Mouse (Mus musculus) cerebellum, adult 9-11 months (tissue): Measurements from ENCODE around the gene Psmd3.
A peak's percentile ranks its signal among the peaks of the same experiment; 100 is the strongest.
"Not testable (repeated sequence)": the region's sequence is repeated elsewhere in the genome, so short reads cannot be mapped to it uniquely, and the experiment has no call there.

Experiments
- DNase-seq: peaks from one replicate; pipeline ENCODE4 v3.0.0; 2022

Gene Psmd3

DNA sequence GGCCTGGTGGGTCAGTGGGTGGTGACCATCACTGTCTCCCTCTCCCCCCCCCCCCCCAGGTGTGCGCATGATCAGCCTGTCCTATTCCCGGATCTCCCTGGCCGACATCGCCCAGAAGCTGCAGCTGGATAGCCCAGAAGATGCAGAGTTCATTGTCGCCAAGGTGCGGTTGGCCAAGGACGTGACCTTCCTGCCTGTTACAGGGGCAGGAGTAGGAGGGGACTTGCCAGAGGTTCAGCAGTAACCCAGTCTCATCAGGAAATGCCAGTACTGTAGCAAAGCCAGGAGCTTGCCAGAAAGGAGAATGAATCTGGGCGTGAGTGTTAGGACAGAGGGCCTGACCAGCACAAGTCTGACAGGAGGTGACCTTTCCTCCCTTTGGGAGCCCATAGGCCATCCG lies 11.4 kb downstream of the Psmd3 start:
- no peak for DNase-seq

DNA sequence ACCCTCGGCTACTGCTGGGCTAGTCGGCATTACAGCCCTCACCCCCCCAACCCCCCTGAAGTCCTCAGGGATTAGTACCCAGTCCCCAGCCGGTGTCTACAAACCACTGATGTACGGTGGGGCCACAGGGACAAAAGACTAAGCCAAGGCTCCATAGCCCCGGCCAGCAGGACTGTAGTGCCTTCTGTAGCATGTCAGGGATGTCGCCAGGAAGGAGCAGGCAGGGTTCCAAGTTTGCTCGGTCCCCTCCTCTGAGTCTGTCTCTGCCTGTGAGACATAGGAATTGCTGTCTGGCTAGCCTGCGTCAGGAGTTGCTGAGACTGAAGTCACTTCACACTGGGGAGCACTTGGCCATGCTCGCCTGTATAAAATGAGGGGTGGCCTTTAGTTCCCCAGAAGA lies 11.9 kb downstream of the Psmd3 start:
- DNase-seq, result no peak

DNA sequence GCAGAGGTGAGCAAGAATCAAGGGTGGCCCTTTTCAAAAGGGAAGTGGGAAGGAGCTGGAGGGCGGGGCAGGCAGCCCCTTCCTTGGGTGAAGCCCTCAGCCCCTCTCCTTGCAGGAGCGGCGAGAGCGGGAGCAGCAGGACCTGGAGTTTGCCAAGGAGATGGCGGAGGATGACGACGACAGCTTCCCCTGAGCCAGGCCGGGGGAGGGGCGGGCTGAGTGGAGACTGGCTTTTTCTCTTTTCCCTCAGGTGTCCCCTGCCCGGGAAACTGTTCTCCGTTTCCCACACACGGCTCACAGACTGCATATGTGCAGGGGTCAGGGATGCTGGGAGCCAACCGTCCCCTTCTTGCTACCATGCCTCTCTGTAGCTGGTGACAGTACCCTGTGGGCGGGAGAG lies 13.1 kb downstream of the Psmd3 start:
- no peak for DNase-seq

DNA sequence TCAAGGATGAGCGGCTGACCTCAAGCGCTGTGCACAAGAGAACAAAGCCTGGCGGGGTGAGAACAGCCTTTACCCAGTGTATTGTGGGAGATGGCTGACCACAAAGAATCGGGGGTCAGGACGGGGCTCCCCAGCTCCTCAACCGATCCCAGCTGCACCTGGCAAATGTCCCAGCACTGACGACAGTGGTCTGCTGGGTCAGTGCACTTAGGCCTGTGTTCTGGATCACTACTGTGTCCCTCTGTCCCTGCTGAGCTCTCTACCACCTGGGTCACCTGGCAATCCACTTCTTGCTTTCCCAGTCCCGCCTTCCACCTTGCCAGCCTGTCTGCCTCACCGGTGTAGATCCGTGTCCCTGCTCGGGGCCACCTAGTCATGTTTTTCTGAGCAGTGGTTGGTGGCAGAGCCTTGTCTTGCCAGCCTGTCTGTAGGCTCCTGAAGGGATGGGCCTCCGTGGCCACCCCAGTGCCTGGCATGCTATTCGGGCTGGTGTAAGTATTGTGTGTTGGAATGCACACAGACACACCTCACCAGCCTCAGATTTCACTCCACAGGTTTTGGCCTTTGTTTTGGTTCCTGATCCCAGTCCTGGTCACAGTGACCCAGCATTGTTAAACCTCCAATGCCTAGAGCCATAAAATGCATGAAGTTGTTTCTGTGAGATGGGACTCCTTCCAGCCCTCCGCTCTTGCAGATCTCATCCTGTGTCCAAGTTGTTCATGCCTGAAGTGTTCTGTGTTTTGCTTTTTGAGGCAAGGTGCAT lies 14.3 kb downstream of the Psmd3 start:
- peak; percentile 30 for DNase-seq

DNA sequence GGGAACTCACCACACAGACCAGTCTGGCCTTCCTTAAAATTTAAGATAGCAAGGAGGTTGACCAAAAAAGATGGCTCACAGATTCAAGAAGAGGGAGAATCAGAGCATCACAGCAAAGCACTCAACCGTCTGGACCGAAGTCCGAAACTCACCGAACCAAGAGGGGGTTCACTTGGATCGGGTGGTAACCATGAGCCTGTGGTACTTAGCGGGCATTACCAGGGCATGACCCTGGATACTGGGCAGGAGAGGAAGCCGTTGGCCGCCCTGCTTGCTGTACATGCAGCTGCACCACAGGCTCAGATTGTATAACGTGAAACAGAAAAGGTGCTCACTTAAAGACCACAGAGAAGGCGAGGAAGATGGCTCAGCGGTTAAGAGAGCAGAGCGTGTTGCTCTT lies 14.9 kb downstream of the Psmd3 start:
- no peak for DNase-seq

DNA sequence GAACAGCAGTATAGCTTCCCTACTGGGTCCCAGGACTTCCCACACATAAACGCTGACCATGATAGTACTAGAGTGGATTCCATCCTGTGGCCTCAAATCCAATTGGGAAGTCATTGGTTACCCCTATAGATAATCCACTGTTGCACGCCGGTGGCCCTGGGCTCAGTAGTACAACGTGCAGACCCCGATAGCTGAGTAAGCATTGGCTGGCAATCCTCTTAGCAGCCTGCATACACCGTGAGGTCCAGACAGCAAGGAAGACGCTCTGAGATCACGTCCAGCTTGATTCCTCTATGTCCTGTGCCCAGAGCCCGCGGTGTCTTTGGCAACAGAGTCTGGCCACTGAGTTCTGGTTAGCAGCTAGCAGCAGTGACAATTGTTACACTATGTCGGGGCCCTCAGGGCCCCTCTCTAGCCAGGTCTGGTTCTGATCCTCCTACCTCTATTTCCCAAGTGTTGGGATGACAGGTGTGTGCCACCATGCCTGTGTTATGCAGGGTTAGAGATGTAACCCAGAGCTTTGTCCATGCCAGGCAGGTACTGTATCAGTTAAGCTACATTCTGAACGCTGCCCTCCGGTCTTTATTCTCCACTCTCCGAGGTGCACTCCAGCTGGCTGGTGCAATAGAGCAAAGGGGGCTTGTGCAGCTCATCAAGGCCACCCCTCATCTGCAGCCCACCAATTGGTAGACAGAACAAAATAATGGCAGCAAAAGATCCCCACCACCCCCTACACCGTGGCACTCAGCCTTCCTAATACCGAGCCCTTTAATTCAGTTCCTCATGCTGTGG lies 16.7 kb downstream of the Psmd3 start:
- DNase-seq, result no peak

DNA sequence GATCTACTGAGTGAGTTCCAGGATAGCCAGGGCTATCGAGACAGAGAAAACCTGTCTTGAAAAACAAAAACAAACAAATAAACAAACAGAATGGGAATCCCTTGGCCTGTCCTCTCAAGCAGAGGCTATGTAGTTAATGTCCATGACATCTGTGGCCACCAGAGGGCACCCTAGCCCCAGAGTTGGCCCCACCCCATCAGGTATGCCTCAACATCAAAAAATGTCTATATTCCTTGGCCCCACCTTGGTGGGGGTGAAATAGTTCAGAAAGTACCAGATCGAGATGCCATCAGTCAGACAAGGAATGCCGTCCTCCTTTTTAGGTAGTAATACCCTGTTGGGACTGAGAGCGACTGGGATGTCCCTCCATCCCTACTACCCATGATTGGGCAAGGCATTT lies 17.6 kb downstream of the Psmd3 start:
- peak; percentile 76 for DNase-seq

DNA sequence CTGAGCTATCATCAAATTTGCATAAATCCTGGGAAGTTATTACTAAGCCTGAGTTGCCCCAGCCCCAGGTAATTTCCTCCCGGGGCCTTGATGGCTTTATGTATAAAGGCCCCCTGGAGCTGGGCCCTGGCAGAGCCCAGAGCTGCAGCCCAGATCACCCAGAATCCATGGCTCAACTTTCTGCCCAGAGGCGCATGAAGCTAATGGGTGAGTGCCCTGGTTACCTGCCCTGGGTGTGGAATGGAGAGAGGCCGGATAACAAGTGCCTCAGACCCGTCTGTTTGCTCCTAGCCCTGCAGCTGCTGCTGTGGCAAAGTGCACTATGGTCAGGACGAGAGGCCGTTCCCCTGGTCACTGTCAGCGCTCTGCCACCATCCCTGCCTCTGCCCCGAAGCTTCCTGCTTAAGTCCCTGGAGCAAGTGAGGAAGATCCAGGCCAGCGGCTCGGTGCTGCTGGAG lies 18.9 kb downstream of the Psmd3 start, which contains the start of gene Csf3:
TSS of gene Csf3 (plus strand) at position 51 of the 458 bp plus-strand sequence.
- DNase-seq, result no peak

DNA sequence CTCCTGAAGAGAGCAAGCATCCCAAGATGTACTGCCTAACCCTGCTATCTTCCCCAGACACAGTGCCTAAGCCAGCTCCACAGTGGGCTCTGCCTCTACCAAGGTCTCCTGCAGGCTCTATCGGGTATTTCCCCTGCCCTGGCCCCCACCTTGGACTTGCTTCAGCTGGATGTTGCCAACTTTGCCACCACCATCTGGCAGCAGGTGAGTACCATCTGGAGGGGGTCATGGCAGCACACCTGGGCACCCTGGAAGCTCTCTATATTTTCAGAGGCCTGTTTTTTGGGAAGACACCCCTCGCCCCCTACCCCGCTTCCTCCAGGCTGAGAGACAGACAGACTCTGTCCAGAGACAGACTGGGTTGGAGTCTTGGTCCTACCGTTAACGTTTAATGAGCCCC lies 20.0 kb downstream of the Psmd3 start:
- no peak for DNase-seq

DNA sequence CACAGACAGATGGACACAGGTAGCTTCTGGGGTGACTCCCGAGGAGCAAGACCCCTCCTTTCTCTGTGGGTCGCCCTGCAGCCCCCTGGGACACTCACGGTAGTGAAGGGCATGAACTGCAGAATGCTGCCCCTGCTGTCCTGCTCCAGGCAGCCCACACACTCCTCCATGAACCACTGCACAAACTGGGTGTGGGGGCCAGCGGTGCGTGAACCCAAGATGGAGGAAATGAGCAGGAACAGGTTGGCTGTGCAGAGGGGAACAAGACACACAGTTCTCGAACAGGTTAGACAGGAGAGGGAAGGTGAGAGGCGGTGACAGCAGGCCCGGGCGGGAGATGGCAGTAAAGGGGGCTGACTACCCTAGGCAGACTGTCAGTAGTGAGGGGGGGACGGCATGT lies 22.7 kb downstream of the Psmd3 start:
- peak; percentile 28 for DNase-seq

DNA sequence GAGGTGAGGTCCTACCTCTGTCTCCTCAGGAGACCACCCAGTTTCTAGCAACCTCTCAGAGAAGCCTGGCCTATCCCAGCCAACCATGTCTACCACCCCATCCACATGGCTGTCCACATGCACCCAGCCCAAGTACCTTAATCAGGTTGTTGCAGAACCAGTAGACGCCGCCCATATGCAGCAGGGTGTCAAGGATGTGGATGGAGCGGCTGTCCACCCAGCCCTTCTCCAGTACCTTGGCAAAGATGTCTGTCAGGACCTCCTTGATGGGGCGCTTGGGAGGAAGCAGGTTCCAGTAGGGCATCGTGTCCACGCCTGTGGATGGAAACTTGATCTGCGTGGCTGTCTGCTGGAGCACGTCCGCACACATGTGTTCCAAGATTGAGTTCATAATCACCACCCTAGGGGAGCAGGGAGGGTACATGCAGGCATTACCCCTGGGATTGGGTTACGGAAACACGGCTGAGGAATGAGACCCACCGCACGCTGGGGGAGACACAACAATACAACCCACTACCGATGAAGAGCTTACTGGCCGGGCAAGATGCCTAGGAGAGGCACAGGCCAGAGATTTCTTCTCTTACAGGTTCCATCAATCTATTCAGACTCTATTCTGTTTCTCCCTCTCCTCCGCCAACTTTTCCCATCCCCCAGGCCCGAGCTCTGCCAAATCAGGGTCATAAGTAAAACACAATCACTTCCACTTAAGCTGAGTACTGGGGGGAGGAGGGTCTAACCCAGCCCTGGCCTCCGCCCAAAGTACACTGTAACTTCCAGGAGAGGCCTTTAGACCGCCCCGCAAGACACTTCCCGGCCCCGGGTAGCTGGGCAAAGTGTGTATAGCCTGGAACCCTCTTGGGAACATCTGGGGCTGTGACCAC lies 25.3 kb downstream of the Psmd3 start:
- peak; percentile 32 for DNase-seq

DNA sequence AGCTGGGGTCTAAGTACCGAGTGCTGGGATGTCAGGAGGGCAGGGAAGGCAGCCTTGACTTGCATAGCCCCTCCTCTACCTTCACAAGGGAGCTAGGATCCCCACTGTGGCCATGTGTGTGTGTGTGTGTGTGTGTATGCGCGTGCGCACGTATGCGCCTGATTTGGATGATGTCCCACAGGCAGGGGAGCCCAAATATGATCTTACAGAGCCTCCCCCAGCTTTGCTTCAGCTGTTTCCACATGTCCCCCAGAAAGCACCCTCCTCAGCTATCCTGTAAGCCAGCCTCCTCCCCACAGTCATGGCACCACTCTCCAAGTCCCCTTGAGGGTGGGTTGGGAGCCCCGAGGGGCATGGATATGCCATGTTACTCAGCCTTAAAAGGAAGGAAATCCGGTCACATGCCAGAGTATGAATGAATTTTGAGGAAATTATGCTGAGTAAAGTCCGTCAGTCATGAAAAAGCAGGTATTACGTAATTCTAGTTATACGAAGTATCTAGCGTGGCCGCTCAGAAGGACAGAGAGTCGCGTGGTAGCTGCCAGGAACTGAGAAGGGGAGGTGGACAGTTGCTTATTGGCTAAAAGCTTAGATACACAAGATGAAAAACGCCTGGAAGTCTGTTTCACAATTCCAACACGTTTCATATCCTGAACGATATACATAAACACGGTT lies 26.1 kb downstream of the Psmd3 start:
- DNase-seq, result no peak

DNA sequence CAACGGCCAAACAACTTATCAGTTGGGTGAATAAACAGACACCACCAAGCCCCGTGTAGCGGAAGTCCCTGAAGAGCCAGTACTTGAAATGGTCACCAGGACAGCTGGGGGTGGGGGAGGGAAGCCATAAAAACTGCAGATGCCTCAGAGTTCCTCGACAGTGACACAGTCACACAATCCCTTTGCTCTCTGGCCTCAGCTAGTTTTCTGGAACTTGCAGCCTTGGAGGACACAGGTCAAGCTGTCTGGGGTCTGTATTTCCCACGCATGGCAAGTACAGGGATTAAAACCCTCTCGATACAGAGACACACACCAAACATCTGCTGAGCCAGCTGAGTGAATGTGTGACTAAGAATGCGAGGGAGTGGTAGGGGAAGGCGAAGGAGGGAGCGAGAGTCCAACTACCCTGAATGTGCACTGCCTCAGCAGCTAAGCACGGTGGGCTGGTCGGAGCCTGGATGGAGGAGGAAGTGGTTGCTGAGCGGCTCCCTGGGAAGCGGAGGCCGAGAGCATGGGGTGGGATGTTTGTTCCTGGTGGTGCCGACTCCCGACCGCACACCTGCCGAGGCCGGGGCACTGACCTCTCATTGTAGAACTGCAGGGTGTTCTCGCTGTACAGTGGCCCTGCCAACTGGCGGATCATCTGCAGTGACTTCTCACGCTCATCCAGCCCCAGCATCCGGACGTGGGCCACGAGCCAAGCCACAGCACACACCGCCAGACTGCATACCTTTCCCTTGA lies 26.8 kb downstream of the Psmd3 start:
- no peak for DNase-seq

DNA sequence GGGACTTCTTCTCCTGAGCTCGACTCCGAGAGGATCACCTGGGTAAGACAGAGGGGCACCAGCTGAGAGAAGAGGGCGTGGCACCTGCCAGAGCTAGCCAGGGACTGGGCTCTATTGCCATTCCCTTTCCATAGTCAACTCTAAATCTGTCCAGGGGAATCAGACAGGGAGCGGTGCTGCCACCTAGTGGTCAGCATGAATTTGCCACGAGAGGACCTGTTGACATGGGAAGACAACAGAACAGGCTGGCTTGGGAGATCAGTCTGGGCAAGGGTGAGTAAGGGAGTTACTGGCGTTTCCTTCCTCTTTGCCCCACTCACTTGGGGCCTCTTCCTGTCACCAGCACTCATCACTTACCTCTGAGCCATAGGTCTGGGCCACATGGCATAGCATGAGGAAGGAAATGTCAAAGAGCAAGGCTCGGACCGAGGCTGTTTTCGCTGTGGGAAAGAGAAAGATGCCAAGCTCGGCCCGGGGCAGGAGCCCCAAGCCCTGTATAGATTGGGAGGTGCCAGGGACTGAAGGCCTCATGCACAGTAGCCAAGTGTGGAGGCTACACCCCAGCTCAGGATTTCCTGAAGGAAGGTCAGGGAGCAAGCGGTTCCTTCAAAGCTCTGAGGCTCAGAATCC lies 28.2 kb downstream of the Psmd3 start:
- peak; percentile 75 for DNase-seq

DNA sequence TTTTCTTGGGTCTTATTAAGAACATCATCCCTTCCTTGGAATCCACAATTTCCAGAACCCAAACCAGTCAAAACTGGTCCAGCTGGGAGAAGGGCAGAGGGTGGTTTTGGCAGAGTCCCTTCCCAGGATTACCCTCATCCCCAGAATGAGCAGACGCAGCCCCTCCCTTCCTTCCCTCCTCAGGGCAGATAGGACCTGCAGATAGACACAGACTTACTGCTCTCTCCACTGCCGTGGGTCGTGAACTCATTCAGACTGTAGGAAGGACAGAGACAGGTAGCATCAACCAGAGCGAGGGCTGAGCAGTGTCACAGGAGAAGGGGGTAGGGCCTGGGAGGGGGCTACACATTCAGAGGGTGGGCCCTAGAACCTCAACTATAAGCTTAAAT lies 28.7 kb downstream of the Psmd3 start:
- no peak for DNase-seq

DNA sequence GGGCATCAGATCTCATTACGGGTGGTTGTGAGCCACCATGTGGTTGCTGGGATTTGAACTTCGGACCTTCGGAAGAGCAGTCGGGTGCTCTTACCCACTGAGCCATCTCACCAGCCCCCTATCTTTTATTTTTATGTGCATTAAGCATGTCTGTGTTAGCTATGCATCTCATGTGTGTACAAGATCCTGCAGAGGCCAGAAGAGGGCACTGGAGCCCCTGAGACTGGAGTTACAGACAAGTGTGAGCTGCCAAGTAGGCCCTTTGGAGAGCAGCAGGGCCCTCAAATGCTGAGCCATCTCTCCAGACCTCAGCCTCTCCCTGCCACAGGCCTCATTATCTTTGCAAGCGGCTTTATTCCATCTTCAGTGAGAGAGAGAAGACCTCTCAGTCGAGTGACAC lies 29.7 kb downstream of the Psmd3 start:
- not testable (repeated sequence) for DNase-seq

DNA sequence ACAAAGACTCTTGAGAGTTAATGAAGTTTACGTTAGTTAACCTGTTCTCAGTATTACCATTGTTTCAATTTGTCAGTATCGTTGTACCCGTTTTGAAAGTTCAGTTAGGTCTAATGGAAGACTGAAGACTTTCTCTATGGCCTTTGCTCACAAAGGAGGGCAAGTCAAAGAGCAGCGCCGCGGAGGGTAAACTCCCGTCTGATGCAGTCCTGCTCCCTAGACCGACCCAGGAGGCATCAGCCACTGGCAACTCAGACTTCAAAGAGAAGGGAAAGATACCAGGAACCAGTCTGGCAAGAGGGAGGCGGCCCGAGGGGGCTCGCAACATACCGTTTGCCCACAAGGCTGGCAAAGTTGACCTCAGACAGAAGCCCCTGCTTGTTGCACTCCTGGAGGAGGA lies 31.3 kb downstream of the Psmd3 start:
- DNase-seq, result no peak

DNA sequence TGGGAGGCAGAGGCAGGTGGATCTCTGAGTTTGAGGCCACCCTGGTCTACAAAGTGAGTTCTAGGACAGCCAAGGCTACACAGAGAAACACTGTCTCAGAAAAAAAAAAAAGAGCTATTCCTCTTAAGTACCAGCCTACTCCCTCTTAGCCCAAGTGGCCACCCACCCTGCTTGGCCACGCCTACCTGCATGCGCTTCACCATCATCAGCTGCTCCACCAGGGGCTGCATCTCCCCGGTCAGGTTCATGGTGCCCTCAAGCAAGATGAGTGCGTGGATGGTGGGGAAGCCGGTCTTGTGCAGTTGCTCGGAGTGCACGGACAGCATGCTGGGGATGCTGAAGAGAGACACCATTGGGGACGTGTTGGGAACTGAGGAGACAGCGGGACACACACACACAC lies 33.6 kb downstream of the Psmd3 start:
- no peak for DNase-seq

DNA sequence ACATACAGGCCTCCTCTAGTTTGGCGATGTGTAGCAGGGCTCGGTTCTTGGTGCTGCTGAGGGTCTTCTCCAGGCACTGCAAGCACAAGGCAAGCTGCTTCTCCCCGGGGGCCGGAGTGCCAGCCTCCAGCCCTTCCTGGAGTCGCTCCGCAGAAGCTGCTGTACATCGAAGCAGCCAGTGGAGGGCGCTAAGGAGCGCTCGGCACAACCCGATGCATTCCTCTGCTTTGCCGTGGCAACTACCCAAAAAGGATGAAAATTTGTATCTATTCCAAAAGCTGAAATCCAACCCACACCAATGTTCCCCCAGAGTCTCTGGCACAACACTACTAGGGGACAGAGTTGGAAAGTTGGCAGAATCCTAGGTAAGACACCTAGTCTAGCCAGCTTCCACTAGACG lies 35.5 kb downstream of the Psmd3 start:
- peak; percentile 87 for DNase-seq

DNA sequence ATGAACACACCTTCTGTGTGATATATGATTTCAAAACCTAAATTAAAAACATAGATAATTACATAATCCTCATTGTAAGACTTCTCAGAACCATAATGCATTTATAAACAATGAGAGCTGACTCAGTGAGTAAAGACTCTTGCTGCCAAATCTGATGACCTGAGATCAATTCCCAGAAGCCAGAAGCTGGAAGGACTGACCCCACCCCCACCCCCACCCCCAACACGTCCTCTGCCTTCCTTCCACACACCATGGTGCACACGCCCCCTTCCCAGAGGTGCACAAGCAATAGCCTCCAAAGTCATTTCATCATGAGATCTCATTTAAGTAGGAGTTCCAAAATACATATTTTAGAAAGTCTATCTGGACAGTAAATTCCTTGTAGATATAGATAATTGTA lies 38.4 kb downstream of the Psmd3 start:
- DNase-seq, result no peak

DNA sequence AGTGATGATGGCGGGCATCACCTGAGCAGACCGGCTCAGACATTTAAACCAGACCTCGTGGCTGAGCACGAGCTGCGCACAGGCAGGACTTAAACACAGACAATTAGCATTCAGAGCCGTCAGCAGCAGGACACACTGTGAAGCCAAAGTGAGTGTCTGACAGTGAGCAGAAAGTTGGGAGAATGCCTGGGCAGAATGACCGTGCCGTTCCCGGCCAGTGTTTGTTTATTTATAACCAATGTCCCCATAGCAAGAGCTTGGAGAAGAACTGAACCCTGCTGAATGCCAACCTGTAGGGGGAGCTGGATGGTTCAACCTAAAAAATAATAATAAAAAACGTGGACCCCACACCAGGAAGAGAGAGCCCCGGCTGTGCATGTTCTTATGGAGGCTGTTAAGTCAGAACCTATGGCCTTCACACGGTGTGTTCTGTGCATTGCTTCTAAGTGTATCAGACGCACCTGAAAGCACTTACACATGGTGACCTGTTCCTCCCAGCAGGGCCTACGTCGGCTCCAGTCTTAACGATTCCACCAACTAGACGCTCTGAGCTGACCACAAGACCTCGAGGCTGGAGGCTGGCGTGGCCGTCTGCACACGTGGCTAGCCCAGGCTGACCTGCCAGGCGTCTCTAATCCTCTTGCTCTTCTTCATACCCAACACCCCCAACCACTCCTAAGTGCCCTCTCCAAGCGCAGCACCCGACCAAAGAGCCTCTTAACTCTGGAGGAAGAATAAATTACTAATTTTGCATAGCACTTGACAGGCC lies 39.3 kb downstream of the Psmd3 start:
- DNase-seq, result peak; percentile 81
